Mouse (Mus musculus): Measurements from ENCODE around the gene Wasf3. TPM values are rescaled to one million over a fixed set of nuclear protein-coding genes. Genes with fewer than 3 reads are reported as not detected.
A peak's percentile ranks its signal among the peaks of the same experiment; 100 is the strongest.

Gene Wasf3
- total and polyA plus RNA-seq, 3 experiments = not detected

DNA sequence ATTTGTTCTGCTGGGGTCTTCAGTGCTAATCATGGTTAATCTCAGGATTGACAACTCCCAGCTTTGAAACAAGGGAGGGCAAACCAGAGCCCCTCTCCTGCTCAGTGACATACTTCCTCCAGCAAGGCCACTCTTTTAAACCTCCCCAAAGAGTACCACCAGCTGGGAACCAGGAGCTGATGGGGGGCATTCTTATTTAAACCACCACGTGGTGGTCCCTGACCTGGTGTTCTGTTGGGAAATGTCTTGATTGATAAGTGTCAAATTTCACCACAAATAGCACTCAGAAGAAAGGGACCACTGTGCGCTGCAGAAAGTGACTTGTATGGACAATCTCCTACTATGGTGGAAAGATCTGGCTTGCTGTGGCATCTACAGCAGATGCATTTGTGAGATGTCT lies 19.1 kb downstream of the Wasf3 start:
- no peak for TF ChIP-seq ZNF384 (IDR thresholded peaks at IDR 0.05; ENCODE audit: low read depth, low read length)
- no peak for TF ChIP-seq MAZ (IDR thresholded peaks at IDR 0.05; ENCODE audit: low read depth, low read length)
- no peak for TF ChIP-seq RAD21 (IDR thresholded peaks at IDR 0.05; ENCODE audit: low read depth, low read length)
- no peak for TF ChIP-seq NELFE (IDR thresholded peaks at IDR 0.05; ENCODE audit: low read depth, low read length)
- no peak for TF ChIP-seq HCFC1 (IDR thresholded peaks at IDR 0.05; ENCODE audit: low read depth, low read length)
- DNase-seq (ENCODE audit: low read depth, low spot score) = no peak
- H3K4me1 ChIP-seq (ENCODE audit: control insufficient read depth in 1 of 2, insufficient read depth in 2 of 2, low read length in 2 of 2) = no peaks in the 10 kb centered on the region
- no peaks in the 10 kb centered on the region for H3K27me3 ChIP-seq (ENCODE audit: control insufficient read depth in 1 of 2, insufficient read depth in 2 of 2, low read length in 2 of 2)
- H3K36me3 ChIP-seq (ENCODE audit: control insufficient read depth in 1 of 2, insufficient read depth in 2 of 2, low read length in 2 of 2) = no peaks in the 10 kb centered on the region
- H3K9me3 ChIP-seq (replicated peaks; ENCODE audit: insufficient read depth, low read length) = no peaks in the 10 kb centered on the region
- H3K79me2 ChIP-seq (ENCODE audit: control insufficient read depth, insufficient read depth, low read length, poor library complexity) = no peaks in the 10 kb centered on the region
- no peak overlapping the region for H3K4me3 ChIP-seq (ENCODE audit: control insufficient read depth in 1 of 2, insufficient read depth in 1 of 2, low read depth in 2 of 2, low read length in 2 of 2)
- H3K9ac ChIP-seq (ENCODE audit: control insufficient read depth, low read depth, low read length, poor library complexity, severe bottlenecking) = no peak overlapping the region
- H3K27ac ChIP-seq (ENCODE audit: control insufficient read depth, low read depth, low read length) = no peak overlapping the region

DNA sequence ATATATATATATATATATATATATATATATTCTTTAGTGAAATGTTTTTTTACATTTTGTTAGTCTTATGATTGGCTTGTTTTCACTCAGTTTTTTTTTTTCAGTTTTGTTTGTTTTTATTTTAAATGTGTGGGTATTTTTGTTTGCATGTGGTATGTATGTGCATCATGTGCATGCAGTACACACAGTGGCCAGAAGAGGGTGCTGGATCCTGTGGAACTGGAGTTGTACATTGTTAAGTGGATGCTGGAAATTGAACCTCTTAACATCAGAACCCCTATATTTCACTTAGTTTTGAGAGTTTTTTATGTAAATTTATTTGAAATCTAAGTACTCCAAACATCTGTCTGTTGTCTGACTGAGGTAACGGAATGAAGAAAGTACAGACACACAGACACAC lies 21.3 kb downstream of the Wasf3 start:
- Histone ChIP-seq H3K79me2 (ENCODE audit: control insufficient read depth, insufficient read depth, low read length, poor library complexity) (no peaks in the 10 kb centered on the region), H3K4me3 (ENCODE audit: control insufficient read depth in 1 of 2, insufficient read depth in 1 of 2, low read depth in 2 of 2, low read length in 2 of 2) (no peak overlapping the region), H3K9ac (ENCODE audit: control insufficient read depth, low read depth, low read length, poor library complexity, severe bottlenecking) (no peak overlapping the region), H3K4me1 (ENCODE audit: control insufficient read depth in 1 of 2, insufficient read depth in 2 of 2, low read length in 2 of 2) (no peaks in the 10 kb centered on the region), H3K27ac (ENCODE audit: control insufficient read depth, low read depth, low read length) (no peak overlapping the region), H3K27me3 (ENCODE audit: control insufficient read depth in 1 of 2, insufficient read depth in 2 of 2, low read length in 2 of 2) (no peaks in the 10 kb centered on the region), H3K9me3 (replicated peaks; ENCODE audit: insufficient read depth, low read length) (no peaks in the 10 kb centered on the region), H3K36me3 (ENCODE audit: control insufficient read depth in 1 of 2, insufficient read depth in 2 of 2, low read length in 2 of 2) (no peaks in the 10 kb centered on the region)
- peak; percentile 29 to 44 (median 34); a peak in 5 of 6 replicates for TF ChIP-seq CTCF (IDR thresholded peaks at IDR 0.05 in 2 of 3, conservative IDR thresholded peaks at IDR 0.05 in 1 of 3; ENCODE audit: control insufficient read depth in 1 of 3, insufficient read depth in 1 of 3, low read depth in 2 of 3, low read length in 3 of 3, poor library complexity in 1 of 3, severe bottlenecking in 1 of 3)
- TF ChIP-seq TBP (IDR thresholded peaks at IDR 0.05; ENCODE audit: low read depth, low read length) = no peak
- peak; percentile 21; the same call in 1 of the 2 replicates for TF ChIP-seq SMC3 (IDR thresholded peaks at IDR 0.05; ENCODE audit: low read depth, low read length)
- DNase-seq (ENCODE audit: low read depth, low spot score) = peak; percentile 34

DNA sequence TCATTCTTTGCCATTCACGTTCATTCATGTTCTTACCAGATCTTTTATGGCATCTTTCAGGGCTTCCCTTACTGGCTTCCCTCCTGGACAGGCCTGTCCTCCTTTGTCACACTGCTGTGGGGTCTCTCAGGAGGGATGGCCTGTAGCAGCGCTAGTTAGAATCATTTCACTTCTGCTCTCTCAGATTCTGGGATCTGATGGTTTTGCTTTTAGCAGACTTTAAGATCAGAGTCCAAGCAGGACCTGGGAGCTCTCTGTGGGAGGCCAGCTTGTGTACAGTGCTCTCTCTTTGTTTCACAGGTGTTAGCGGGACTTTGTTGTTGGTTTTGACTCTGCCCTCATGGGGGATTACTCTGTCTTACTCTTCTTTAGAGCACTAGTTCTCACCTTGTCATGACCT lies 23.0 kb downstream of the Wasf3 start:
- no peaks in the 10 kb centered on the region for H3K79me2 ChIP-seq (ENCODE audit: control insufficient read depth, insufficient read depth, low read length, poor library complexity)
- H3K9ac ChIP-seq (ENCODE audit: control insufficient read depth, low read depth, low read length, poor library complexity, severe bottlenecking) = no peak overlapping the region
- TF ChIP-seq CTCF (IDR thresholded peaks at IDR 0.05 in 2 of 3, conservative IDR thresholded peaks at IDR 0.05 in 1 of 3; ENCODE audit: control insufficient read depth in 1 of 3, insufficient read depth in 1 of 3, low read depth in 2 of 3, low read length in 3 of 3, poor library complexity in 1 of 3, severe bottlenecking in 1 of 3) (no peak), MXI1 (IDR thresholded peaks at IDR 0.05; ENCODE audit: low read depth, low read length) (no peak), POLR2AphosphoS2 (IDR thresholded peaks at IDR 0.05; ENCODE audit: low read length) (no peak), EP300 (IDR thresholded peaks at IDR 0.05; ENCODE audit: low read depth in 1 of 2, low read length in 2 of 2) (no peak), TBP (IDR thresholded peaks at IDR 0.05; ENCODE audit: low read depth, low read length) (no peak), POLR2A (IDR thresholded peaks at IDR 0.05; ENCODE audit: control insufficient read depth in 1 of 2, insufficient read depth in 1 of 2, low read depth in 1 of 2, low read length in 2 of 2, poor library complexity in 1 of 2) (no peak), TAL1 (IDR thresholded peaks at IDR 0.05; ENCODE audit: low read length) (no peak), GATA1 (IDR thresholded peaks at IDR 0.05; ENCODE audit: low read depth, low read length) (no peak), MYB (IDR thresholded peaks at IDR 0.05; ENCODE audit: low read depth, low read length) (no peak), RCOR1 (IDR thresholded peaks at IDR 0.05; ENCODE audit: low read depth, low read length) (no peak), TCF12 (IDR thresholded peaks at IDR 0.05; ENCODE audit: low read depth, low read length) (no peak), MEF2A (IDR thresholded peaks at IDR 0.05; ENCODE audit: extremely low read depth, insufficient replicate concordance, low read depth, low read length, poor library complexity, severe bottlenecking) (no peak), CHD2 (IDR thresholded peaks at IDR 0.05; ENCODE audit: low read length) (no peak)

More for the DNA sequence above, 23.0 kb downstream of the Wasf3 start:
- H3K9me3 ChIP-seq (replicated peaks; ENCODE audit: insufficient read depth, low read length) = no peaks in the 10 kb centered on the region
- H3K4me3 ChIP-seq (ENCODE audit: control insufficient read depth in 1 of 2, insufficient read depth in 1 of 2, low read depth in 2 of 2, low read length in 2 of 2) = no peak overlapping the region
- no peaks in the 10 kb centered on the region for H3K27me3 ChIP-seq (ENCODE audit: control insufficient read depth in 1 of 2, insufficient read depth in 2 of 2, low read length in 2 of 2)
- H3K36me3 ChIP-seq (ENCODE audit: control insufficient read depth in 1 of 2, insufficient read depth in 2 of 2, low read length in 2 of 2) = no peaks in the 10 kb centered on the region
- DNase-seq (ENCODE audit: low read depth, low spot score) = no peak
- H3K27ac ChIP-seq (ENCODE audit: control insufficient read depth, low read depth, low read length) = no peak overlapping the region
- H3K4me1 ChIP-seq (ENCODE audit: control insufficient read depth in 1 of 2, insufficient read depth in 2 of 2, low read length in 2 of 2) = no peaks in the 10 kb centered on the region
